Mouse (Mus musculus) urinary bladder, postnatal 25 days (tissue): ENCODE measurements at regions not wholly inside any gene's neighbourhood (a gene's known extent, or its start where the extent isn't known, plus 50 kb on each side); places are given as distances from the start of the nearest gene placed in this dataset.

Experiments used
- DNase-seq: peaks from one replicate; pipeline ENCODE4 v3.0.0; 2022; ENCODE audit warnings: low spot score

- DNase-seq, result no peak
Measured at GRCm38 (mm10) chr9:52241577-52241976, 73.2 kb upstream of the Zc3h12c start.

- DNase-seq, result no peak
Measured at GRCm38 (mm10) chr9:52240585-52241320, 72.4 kb upstream of the Zc3h12c start.

GRCm38 (mm10) chr9:52234775-52235174, 66.4 kb upstream of the Zc3h12c start:
- DNase-seq, result no peak

DNA sequence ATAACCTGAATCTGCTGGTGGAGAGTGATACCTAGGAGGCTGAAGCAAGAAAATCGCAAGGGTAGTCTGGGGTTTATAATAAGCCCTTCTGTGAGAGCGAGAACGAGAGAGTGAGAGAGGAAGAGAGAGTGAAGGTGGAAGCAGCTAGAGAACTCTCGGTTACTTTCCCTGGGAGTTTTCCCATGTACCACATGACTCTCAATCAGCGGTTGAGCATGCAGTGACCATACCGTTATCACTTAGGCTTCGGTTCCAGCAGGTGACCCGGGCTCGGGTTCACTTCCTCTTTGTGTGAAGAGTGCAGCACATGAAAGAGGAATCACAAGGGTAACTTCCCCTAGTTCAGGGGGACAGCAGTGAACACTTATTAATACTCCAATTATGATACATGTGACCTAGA, 61.2 kb upstream of the Zc3h12c start:
- DNase-seq, result no peak

DNA sequence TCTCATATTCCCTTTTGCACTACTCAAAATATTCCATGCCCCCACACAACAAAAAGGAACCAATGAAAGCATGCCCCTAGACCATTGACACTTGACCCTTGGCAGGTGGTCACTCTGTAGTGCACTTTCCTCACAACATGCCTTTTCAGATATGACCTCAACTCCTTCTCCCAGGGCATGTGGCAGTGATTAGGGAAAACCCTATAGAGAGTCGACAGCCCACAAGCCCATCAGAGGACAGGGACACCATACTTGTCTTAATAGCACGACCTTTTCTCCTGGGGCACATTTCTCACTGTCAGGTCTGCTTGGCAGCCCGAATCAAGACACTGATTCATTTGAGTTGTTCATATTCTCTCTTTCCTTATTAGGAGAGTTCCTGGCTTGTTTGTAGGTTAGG, 57.3 kb upstream of the Zc3h12c start:
- DNase-seq, result no peak

DNA sequence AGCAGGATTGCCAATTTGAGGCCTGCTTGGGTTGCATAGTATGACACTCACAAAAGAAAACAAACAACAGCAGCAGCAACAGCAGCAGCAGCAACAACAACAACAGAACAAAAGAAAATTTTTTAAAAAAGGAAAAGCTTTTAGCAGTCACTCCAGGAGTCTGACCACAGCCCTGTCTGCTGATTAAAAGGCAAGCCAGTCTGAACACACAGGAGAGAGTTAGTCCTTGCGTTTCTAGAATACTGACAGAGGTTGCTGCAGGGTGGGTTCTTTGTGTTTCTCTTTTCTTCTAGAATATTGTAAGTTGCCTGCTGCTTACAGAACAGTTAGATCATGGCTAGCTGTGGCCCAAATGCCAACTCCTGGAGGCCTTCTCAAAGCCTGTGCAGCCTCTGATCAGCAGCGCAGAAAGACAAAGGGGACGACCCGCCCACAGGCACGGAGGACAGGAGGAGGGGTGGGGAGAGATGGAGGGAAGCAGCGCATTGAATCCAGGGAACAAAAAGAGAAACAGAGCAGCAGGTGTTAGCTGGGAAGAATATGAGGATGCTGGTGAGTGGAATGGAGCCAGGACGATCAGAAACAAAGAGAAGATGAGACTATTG, 55.2 kb upstream of the Zc3h12c start:
- no peak for DNase-seq
